Mouse (Mus musculus) adrenal gland, adult (tissue): Measurements from ENCODE around the gene Slc25a33.

Experiments
- DNase-seq, 2 experiments: peaks; one replicate each; pipeline ENCODE4 v3.0.0; 2022 to 2023; ENCODE audit warnings: low spot score in 1 of 2; ENCODE audit not compliant: inconsistent age in 2 of 2

Slc25a33 gene

DNA sequence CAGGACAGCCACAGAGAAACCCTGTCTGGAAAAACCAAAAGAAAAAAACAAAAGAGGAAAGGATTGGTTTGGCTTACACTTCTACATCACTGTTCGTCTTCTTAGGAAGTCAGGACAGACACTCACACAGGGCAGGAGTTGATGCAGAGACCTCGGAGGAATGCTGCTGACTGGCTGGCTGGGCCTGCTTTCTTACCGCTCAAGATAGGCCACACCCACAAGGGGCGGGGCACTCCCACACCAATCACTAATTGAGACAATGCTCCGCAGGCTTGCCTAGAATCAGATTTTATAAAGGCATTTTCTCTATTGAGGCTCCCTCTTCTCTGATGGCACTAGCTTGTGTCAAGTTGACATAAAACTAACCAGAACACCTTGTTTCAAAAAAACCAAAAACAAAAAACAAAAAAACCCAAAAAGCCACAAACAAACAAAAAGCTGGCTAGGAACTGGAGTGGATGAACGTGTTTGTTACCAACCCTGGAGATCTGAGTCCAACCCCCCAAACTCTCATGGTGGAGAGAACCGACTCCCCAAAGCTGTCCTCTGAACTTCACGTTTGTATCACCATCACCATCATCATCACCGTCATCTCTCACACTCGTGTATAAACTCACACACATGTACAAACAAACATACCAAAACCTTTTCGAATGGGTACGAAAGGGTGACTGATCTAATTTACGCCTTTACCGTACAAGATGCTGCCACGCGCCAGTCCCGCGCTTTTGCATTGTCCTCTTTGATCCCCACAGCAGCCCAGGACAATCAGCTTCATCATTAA is 72.5 kb downstream of the Slc25a33 start:
- peak in 1 of 2 experiments; percentile 38 for DNase-seq

DNA sequence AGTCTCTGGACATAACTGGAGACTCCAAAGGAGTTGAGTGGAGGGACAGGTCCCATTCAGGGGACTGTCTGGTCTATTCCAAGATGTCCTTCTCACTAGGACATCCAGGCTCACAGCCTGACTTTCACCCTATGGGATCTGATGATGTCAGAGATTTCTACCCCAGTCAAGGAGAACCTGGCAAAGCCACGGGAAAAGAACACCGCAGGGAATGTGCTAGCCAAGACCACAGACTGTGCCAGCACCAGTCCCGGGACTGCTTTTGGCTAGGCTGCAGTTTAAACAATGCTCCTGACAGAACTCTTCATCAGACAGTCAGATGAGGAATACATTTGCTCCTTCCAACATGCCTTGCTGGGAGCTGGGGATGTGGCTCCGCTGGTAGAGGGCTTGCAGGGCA is 74.1 kb downstream of the Slc25a33 start:
- DNase-seq = no peak

DNA sequence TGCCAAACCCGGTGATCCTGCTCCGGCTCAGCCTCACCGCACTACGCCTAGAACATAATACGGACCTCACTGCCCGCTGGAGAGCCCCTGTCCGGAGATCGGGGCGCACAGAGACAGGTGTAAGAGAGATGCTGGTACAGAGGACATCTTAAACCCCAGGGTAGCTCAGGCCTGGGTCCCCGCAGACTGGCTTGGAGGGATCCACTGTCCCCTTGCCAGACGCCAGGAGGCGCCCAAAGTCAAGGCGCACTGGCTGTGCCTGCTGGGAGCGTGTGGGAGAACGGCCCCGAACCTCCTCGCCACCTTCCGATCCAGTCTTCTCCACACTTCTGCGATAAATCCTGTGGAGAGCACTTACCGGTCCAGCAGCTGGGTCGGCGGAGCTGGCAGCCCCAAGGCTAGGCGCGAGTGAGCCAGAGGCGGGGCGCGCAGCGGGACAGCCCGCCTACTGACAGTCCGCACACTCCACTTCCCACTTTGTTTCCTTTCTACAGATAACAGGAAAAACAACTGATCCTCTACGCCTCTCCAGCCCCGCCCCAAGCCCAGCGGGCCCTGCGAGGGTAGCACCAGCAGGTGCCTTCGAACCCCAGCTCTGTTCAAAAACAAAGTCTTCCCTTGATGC is 75.8 kb downstream of the Slc25a33 start:
- DNase-seq = peak; percentile 60 to 85

DNA sequence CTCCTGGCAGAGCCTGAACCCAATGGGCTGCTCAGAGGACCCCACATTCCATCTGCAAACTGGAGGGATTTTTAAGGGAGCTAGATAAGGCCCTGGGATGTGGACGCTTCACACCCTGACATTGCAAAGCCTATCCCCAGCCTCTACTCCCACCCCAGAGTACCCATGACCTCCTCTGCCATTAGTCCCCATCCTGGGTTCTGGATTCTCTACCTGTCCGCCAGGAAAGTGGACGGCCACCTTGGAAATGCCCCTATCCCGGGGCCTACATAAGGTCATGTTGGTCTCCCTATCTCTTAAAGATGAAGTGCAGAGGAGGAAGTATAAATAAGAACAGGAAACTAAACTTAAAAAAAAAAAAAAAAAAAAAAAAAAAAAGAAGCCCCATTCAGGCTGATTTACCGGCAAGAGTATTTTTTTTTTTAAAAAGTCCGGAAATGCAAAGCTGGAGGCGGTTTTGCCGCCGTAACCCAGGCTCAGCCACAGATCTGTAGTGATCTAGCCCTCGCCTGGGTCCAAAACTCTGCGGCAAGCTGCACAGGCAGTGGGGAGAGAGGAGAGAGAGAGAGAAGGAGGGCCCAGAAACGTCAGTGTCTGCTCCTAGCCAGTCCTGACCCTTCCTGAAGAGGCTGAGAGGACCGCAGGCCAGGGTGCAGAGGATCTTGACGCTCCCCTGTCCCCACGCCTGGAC is 76.4 kb downstream of the Slc25a33 start:
- DNase-seq = no peak

DNA sequence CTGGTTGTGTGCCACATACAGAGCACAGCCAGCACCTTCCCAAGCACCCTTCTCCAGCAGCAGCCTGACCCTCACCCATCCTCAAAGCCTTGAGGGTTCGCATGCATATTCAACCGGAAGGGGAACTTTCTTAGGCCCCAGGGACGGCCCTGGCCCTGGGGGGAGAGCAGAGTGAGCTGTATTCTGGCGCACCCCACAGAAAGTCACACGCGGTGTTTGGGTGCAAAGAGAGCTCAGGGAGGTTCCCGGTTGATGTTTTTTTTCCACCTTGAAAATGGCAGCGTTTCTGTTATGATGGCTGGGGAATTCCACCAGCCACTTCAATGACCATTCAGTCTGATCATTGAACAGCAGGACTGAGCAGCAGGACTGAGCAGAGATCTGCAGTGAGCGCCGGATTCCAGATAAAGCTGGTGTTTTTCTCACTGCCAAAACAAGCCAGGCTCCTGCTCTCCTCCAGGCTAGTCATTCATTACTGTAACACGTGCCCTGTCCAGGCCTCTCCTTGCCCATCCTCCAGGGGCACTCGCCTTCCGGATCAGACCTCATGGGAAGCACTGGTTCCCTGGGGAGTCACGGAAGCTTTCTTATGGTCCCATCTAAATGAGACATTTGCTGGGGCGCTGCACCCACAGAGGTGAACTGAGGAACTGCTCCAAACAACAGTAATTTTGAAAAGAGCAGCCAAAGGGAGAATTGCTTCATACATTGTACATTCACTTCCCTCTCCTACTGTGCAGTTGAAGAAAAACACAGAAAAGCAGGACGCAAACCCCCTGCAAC is 77.7 kb downstream of the Slc25a33 start:
- no peak for DNase-seq
